In the genomic region with DNA sequence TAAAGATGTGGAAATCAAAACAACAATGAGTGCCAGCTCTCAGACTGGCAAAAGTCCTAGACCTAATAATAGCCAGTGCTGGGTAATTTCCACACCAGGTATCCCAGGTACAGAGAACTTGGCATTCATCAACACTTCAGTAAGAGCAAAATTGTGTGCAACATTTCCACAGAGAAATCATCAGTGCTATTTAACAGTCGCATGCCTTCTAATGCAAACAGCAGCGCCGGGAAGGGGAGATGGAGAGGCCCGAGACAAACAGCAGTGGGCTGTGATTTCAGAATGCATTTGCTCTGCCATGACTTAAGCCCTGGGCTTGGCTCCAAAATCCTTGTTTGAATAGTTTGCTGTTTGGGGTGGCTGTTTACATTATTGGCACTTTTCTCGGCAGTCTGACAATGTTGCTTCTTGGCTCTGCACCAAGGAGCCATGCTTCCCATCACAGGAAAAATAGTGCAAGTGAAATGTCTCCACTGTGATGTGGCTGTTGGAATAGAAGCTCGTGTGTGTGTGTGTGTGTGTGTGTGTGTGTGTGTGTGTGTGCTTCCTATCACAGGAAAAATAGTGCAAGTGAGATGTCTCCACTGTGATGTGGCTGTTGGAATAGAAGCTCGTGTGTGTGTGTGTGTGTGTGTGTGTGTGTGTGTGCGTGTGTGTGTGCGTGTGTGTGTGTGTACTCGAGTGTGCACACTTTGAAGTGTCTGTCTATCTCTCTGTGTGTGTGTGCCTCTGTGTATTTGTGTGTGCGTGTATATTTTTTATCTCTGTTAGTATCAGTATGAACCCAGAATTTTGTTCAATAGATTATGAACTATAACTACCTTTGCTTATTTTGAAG, we compare ENCODE assay signal across 8 mouse cellular contexts.
DNase-seq lines count a peak whose midpoint lies in the region; ATAC-seq lines count a peak whose summit lies in the region.

No protein-coding gene starts in this region.

- H3K4me2 ChIP-seq in forebrain, embryonic 12.5 days = no peak overlapping the region

- no peaks in the 10 kb centered on the region for H3K36me3 ChIP-seq in forebrain, embryonic 12.5 days (replicated peaks)
- no peaks in the 10 kb centered on the region for H3K36me3 ChIP-seq in forebrain, embryonic 10.5 days (replicated peaks)

- no peaks in the 10 kb centered on the region for H3K27me3 ChIP-seq in forebrain, embryonic 12.5 days
- no peaks in the 10 kb centered on the region for H3K27me3 ChIP-seq in forebrain, embryonic 10.5 days (ENCODE audit: poor library complexity, severe bottlenecking)

- 69% methylated on average over 11 of the region's 11 CpGs for WGBS in forebrain, embryonic 12.5 days
- WGBS in forebrain, embryonic 10.5 days = 85% methylated on average over 11 of the region's 11 CpGs

- no peak for DNase-seq in forebrain, embryonic 10.5 days (ENCODE audit: extremely low spot score, low spot score)
- DNase-seq in urinary bladder, postnatal 25 days (ENCODE audit: low spot score) = peak; percentile 15
- no peak for DNase-seq in urinary bladder, adult 2 months (ENCODE audit: low spot score)
- DNase-seq in layer of hippocampus, adult 11-12 months (ENCODE audit: low spot score) = peak; percentile 76
- peak; percentile 80 for DNase-seq in lung, postnatal 25 days (ENCODE audit: low spot score)

- H3K27ac ChIP-seq in forebrain, embryonic 12.5 days = no peak overlapping the region
- no peak overlapping the region for H3K27ac ChIP-seq in forebrain, embryonic 10.5 days

- H3K9ac ChIP-seq in forebrain, embryonic 12.5 days = no peak overlapping the region

- ATAC-seq in forebrain, embryonic 12.5 days (ENCODE audit: low FRiP score) = 0 out of 2 replicates have a peak, but pooled peaks have one; percentile 58
- ATAC-seq in granulocyte monocyte progenitor cell, adult 5-6 weeks (replicated peaks; ENCODE audit: poor library complexity, severe bottlenecking) = no peak
- no peak for ATAC-seq in erythroblast, adult 5-6 weeks (replicated peaks; ENCODE audit: low FRiP score, poor library complexity, severe bottlenecking)

- no peaks in the 10 kb centered on the region for H3K9me3 ChIP-seq in forebrain, embryonic 12.5 days
- H3K9me3 ChIP-seq in forebrain, embryonic 10.5 days = no peaks in the 10 kb centered on the region

- H3K4me1 ChIP-seq in forebrain, embryonic 12.5 days = no peaks in the 10 kb centered on the region
- H3K4me1 ChIP-seq in forebrain, embryonic 10.5 days = no peaks in the 10 kb centered on the region

- no peak overlapping the region for H3K4me3 ChIP-seq in forebrain, embryonic 12.5 days (replicated peaks)
- no peak overlapping the region for H3K4me3 ChIP-seq in forebrain, embryonic 10.5 days

Comparison
In these comparisons a context has a peak if more than half of its experiments do, and no peak if none do; other contexts are left out.
1. DNase-seq: peak in urinary bladder, postnatal 25 days (single experiment), layer of hippocampus, adult 11-12 months (single experiment) and lung, postnatal 25 days (single experiment); none in forebrain, embryonic 10.5 days (single experiment) and urinary bladder, adult 2 months (single experiment).